Mouse (Mus musculus): ENCODE data around the gene Napepld.
"Not testable (repeated sequence)": the region's sequence is repeated elsewhere in the genome, so short reads cannot be mapped to it uniquely, and the experiment has no call there.

The Napepld gene

GRCm38 (mm10) chr5:21663081-21663480 lies 38.1 kb downstream of the Napepld start:
- no peak for DNase-seq

- no peak for DNase-seq
Observed at GRCm38 (mm10) chr5:21660850-21661249, 40.3 kb downstream of the Napepld start.

- peak; percentile 84 for DNase-seq
Observed at GRCm38 (mm10) chr5:21658623-21659395, 42.4 kb downstream of the Napepld start.

GRCm38 (mm10) chr5:21658038-21658437 lies 43.2 kb downstream of the Napepld start:
- no peak for DNase-seq

- DNase-seq = no peak
Observed at GRCm38 (mm10) chr5:21656912-21657311, 44.3 kb downstream of the Napepld start.

GRCm38 (mm10) chr5:21651885-21652612 lies 49.1 kb downstream of the Napepld start:
- DNase-seq = no peak

GRCm38 (mm10) chr5:21650736-21651135 lies 50.5 kb downstream of the Napepld start:
- DNase-seq = no peak

- no peak for DNase-seq
Observed at GRCm38 (mm10) chr5:21646133-21646491, 55.1 kb downstream of the Napepld start.

GRCm38 (mm10) chr5:21645439-21646132 lies 55.6 kb downstream of the Napepld start, which contains the start of the genes Fbxl13 and Armc10:
Fbxl13 (minus strand) TSS chr5:21645634.
Armc10 (plus strand) TSS chr5:21645813.
- peak; percentile 95 for DNase-seq

- no peak for DNase-seq
Observed at GRCm38 (mm10) chr5:21644891-21645438, 56.2 kb downstream of the Napepld start.

- DNase-seq = no peak
Observed at GRCm38 (mm10) chr5:21643606-21644005, 57.6 kb downstream of the Napepld start.

GRCm38 (mm10) chr5:21640961-21641360 lies 60.2 kb downstream of the Napepld start:
- DNase-seq = peak; percentile 38

GRCm38 (mm10) chr5:21625916-21626315 lies 75.3 kb downstream of the Napepld start:
- no peak for DNase-seq

GRCm38 (mm10) chr5:21616450-21617009 lies 84.7 kb downstream of the Napepld start:
- DNase-seq = no peak

GRCm38 (mm10) chr5:21614299-21614698 lies 86.9 kb downstream of the Napepld start:
- not testable (repeated sequence) for DNase-seq
